Mouse (Mus musculus) neural tube, embryonic 13.5 days (tissue): ENCODE results near the gene Tmem165. TPM values are rescaled to one million over a fixed set of nuclear protein-coding genes. Genes with fewer than 3 reads are reported as not detected.

Source experiments
- ATAC-seq: fragments of 200-750 bp; cut with Nextera tagmentation; 2 replicates; pipeline ENCODE4 v1.8.0; 2017; ENCODE audit warnings: low read depth, mild to moderate bottlenecking, moderate TSS enrichment, moderate library complexity
- H3K27ac ChIP-seq: fragments of 300-500 bp; sonication (generic); replicated peaks from 2 replicates; pipeline ENCODE4 v1.5.1; 2015; ENCODE audit warnings: moderate library complexity, mild to moderate bottlenecking, inconsistent platforms
- H3K27me3 ChIP-seq: fragments of 300-500 bp; sonication (generic); 2 replicates; pipeline ENCODE4 v1.6.1; 2015; ENCODE audit warnings: mild to moderate bottlenecking, inconsistent platforms
- H3K36me3 ChIP-seq: fragments of 300-500 bp; sonication (generic); 2 replicates; pipeline ENCODE4 v1.6.1; 2015; ENCODE audit warnings: mild to moderate bottlenecking, inconsistent platforms
- H3K4me1 ChIP-seq: fragments of 300-500 bp; sonication (generic); replicated peaks from 2 replicates; pipeline ENCODE4 v1.6.1; 2015; ENCODE audit warnings: inconsistent platforms
- H3K4me2 ChIP-seq: fragments of 300-500 bp; sonication (generic); 2 replicates; pipeline ENCODE4 v1.6.1; 2015; ENCODE audit warnings: inconsistent platforms, mild to moderate bottlenecking, moderate library complexity
- H3K4me3 ChIP-seq: fragments of 300-500 bp; sonication (generic); 2 replicates; pipeline ENCODE4 v1.5.1; 2015; ENCODE audit warnings: mild to moderate bottlenecking, inconsistent platforms
- H3K9ac ChIP-seq: fragments of 300-500 bp; sonication (generic); 2 replicates; pipeline ENCODE4 v1.6.1; 2015; ENCODE audit warnings: moderate library complexity, mild to moderate bottlenecking, inconsistent platforms
- H3K9me3 ChIP-seq: fragments of 300-500 bp; sonication (generic); 2 replicates; pipeline ENCODE4 v1.6.1; 2016; ENCODE audit warnings: inconsistent platforms
- WGBS: fragments of 180-500 bp; shearing (Covaris S2); methylation state at CpG from one replicate; pipeline ENCODE4 v1.1.7; 2015; 5-methylcytosine and 5-hydroxymethylcytosine counted together
- polyA plus RNA-seq: library from polyadenylated mRNA; unstranded; fragments of >200 nt; fragmentation: Nextera tagmentation; extraction: Ambion mirVana; gene quantifications from 2 replicates; pipeline ENCODE4 v1.2.1, GENCODE M21; 2015

Gene Tmem165
- polyA plus RNA-seq, 1 experiment from 2014 or later, result 62.3 TPM

DNA sequence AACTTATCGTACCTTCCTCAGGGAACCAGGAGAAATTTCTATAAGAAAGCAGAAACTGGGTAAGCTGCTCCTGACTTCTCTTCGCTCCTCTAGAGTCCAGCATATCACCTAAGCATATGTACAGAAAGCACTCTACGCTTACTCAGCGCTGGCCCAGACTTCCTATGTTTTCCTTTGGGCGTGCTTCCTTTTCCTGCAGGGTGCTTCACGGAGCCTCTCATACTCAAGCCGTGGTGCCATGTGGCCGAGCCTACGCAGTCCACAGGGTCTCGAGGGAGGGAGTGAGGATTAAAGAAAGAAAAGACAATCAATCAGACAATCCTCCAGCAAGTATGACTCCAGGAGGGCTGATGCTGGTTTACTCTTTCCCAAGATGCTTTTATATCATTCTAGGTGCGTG lies 6.8 kb upstream of the Tmem165 start:
- Histone ChIP-seq H3K27me3 (no peaks in the 10 kb centered on the region), H3K9ac (no peak overlapping the region), H3K27ac (no peak overlapping the region), H3K4me1 (no peaks in the 10 kb centered on the region), H3K4me2 (no peak overlapping the region), H3K36me3 (no peaks in the 10 kb centered on the region), H3K4me3 (no peak overlapping the region), H3K9me3 (no peaks in the 10 kb centered on the region)
- no peak for ATAC-seq
- WGBS, result 66% methylated on average over 11 of the region's 11 CpGs

- Histone ChIP-seq H3K4me2 (no peak overlapping the region), H3K4me3 (no peak overlapping the region), H3K27ac (no peak overlapping the region), H3K27me3 (no peaks in the 10 kb centered on the region), H3K4me1 (no peaks in the 10 kb centered on the region), H3K36me3 (no peaks in the 10 kb centered on the region), H3K9ac (no peak overlapping the region), H3K9me3 (no peaks in the 10 kb centered on the region)
- 83% methylated on average over 7 of the region's 7 CpGs for WGBS
- no peak for ATAC-seq
Observed at GRCm38 (mm10) chr5:76177664-76178063, 6.0 kb upstream of the Tmem165 start.

DNA sequence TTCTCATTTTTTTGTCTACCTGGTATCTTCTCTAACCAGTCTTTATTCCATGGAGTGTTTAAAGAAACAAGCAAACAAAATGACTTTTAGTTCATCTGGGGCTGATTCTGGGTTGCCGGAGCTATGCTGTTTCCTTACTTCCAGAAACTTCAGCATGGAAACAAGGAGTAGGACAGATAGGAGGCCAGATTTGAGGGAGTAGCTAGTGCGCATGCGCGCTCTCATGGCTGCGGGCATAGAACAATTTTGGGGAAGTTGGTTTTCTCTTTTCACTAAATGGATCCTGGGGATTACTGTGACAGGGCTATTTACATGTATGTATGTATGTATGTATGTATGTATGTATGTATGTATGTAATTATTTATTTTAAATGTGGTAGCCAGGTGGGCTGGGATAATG lies 4.5 kb upstream of the Tmem165 start:
- H3K4me1 ChIP-seq, result 0 out of 2 replicates have a peak, but pooled peaks cover 8% of the 10 kb centered on the region
- no peak for ATAC-seq
- 94% methylated on average over 5 of the region's 5 CpGs for WGBS
- no peak overlapping the region for H3K9ac ChIP-seq
- no peaks in the 10 kb centered on the region for H3K9me3 ChIP-seq
- no peaks in the 10 kb centered on the region for H3K27me3 ChIP-seq
- no peak overlapping the region for H3K4me2 ChIP-seq
- no peaks in the 10 kb centered on the region for H3K36me3 ChIP-seq
- no peak overlapping the region for H3K27ac ChIP-seq
- no peak overlapping the region for H3K4me3 ChIP-seq

- ATAC-seq, result no peak
- no peak overlapping the region for H3K4me2 ChIP-seq
- H3K27me3 ChIP-seq, result no peaks in the 10 kb centered on the region
- H3K36me3 ChIP-seq, result no peaks in the 10 kb centered on the region
- no peak overlapping the region for H3K27ac ChIP-seq
- 84% methylated on average over 5 of the region's 5 CpGs for WGBS
- peaks cover 13% of the 10 kb centered on the region for H3K4me1 ChIP-seq
- no peak overlapping the region for H3K9ac ChIP-seq
- H3K9me3 ChIP-seq, result no peaks in the 10 kb centered on the region
- H3K4me3 ChIP-seq, result no peak overlapping the region
Observed at GRCm38 (mm10) chr5:76179791-76180190, 3.9 kb upstream of the Tmem165 start.

DNA sequence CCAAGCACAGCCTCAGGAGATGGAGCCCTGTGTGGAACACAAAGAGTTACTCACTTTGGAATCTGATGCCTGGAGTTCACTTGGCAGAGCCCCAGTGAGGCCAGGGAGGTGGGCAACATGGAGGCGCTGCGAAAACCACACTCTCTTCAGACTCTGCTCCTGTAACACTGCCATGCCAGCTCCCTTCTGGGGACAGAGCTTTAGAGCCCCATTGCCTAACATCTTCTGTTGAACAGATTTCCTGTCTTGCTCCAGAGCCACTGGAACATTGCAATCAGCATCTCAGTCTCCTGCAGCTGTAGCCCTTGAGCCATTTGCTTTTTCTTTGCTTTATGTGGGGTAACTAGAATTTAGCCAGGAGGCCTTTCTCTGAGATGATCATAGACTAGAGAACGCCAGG lies 1.4 kb upstream of the Tmem165 start:
- no peaks in the 10 kb centered on the region for H3K9me3 ChIP-seq
- H3K27ac ChIP-seq, result no peak overlapping the region
- peaks cover 32% of the 10 kb centered on the region for H3K4me1 ChIP-seq
- WGBS, result 65% methylated on average over 3 of the region's 3 CpGs
- H3K4me3 ChIP-seq, result no peak overlapping the region
- H3K36me3 ChIP-seq, result peaks cover 6% of the 10 kb centered on the region; the same call in 1 of the 2 replicates
- no peak for ATAC-seq
- H3K4me2 ChIP-seq, result no peak overlapping the region
- no peaks in the 10 kb centered on the region for H3K27me3 ChIP-seq
- H3K9ac ChIP-seq, result no peak overlapping the region

DNA sequence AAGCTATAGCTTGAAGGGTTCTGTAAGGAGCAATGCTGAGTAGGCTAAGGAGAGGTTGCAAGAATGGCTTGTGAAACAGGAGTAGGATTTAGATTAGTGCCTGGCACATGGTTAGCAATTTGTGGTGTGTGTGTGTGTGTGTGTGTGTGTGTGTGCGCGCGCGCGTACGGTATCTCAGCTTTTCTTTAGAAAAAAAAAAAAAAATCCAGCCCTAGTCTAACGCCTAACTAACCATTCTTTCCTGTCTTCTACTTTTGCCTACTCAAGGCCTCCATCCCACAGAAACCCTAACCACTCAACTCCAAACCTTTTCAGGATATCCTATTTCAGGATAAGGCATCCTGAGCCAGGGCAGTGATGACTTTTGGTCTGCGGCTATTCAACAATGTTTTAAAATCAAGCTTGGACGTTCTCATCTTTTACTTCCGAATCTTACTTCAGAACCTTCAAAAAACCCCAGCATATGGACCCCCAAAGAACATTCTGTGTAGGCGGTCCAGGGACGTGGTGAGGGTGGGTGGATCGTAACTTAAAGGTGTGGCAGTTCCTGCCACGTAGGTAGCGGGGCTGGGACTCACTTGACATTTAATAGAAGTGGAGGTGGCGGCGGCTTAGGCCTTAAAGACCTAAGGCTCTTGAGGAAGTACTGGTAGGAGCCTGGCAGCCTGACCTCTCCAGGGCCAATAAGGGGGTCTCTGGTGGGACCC lies 484 bp upstream of the Tmem165 start:
- Histone ChIP-seq H3K4me3 (peak overlapping the region; percentile 96), H3K9ac (peak overlapping the region; percentile 98), H3K9me3 (no peaks in the 10 kb centered on the region), H3K36me3 (peaks cover 6% of the 10 kb centered on the region; the same call in 1 of the 2 replicates), H3K4me1 (peaks cover 38% of the 10 kb centered on the region), H3K27me3 (no peaks in the 10 kb centered on the region), H3K27ac (peak overlapping the region; percentile 94; the same call in 1 of the 2 replicates), H3K4me2 (peak overlapping the region; percentile 79)
- ATAC-seq, result no peak
- WGBS, result 37% methylated on average over 17 of the region's 17 CpGs

DNA sequence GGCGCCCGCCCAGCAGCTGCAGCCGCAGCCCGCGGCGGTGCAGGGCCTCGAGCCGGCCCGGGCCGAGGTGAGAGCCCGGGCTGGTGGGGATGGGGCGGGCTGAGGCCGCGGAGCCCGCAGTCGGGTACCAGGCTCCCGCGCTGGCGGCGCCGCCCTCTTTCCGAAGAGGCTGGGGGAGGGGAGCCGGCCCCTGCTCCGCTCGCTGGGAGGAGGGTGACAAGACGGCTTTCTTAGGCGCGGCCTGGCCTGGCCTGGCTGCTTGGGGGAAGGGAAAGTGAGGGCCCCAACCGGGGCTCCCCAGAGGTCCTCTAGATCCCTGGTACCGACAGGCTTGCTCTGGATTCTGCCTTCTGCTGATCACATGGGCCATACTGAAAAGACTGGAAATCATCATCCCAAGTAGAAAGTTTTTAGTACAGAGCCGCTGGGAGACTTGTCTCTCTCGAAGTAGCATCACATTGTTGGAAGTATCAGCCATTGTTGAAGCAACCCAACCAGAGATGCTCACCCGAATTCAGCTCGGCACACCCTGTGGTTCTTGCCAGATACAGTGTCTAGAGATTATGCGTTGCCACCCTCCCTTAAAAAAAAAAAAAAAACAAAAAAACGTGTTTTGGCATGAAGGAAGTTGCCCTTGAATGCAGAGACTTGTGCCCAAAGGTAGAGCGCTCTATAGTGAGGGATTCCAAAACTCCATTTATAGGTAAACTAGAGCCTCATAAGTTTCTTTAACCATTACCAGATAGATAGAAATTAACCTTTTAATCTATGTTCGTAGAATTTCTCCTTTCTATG lies 803 bp downstream of the Tmem165 start:
- Histone ChIP-seq H3K4me3 (peak overlapping the region; percentile 96), H3K27me3 (no peaks in the 10 kb centered on the region), H3K27ac (peak overlapping the region; percentile 94), H3K9me3 (no peaks in the 10 kb centered on the region), H3K36me3 (peaks cover 6% of the 10 kb centered on the region; the same call in 1 of the 2 replicates), H3K4me1 (peaks cover 45% of the 10 kb centered on the region), H3K4me2 (peak overlapping the region; percentile 79), H3K9ac (peak overlapping the region; percentile 98)
- 4% methylated on average over 34 of the region's 38 CpGs for WGBS
- peak; percentile 93 for ATAC-seq

DNA sequence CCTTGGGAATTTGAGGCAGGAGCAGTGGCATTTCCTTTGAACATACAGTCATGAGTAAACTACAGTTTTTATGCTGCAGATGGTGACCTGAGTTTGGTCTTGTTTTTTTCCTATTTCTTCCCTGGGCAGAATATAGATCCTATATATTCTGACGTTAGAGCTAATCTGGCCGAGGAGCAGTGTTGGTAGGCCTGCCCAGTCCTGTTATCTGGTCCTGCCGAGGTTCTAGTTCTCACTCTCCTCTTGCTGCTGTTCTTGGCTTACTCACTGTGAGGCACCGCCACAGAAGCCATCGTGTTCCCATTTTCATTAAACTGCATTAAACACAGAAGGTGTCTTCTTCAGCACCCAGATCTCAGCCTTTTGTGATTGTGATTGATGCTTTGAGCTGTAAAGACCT lies 4.2 kb downstream of the Tmem165 start:
- WGBS, result 83% methylated on average over 5 of the region's 5 CpGs
- Histone ChIP-seq H3K9ac (no peak overlapping the region), H3K4me1 (peaks cover 58% of the 10 kb centered on the region), H3K9me3 (no peaks in the 10 kb centered on the region), H3K27me3 (no peaks in the 10 kb centered on the region), H3K4me3 (no peak overlapping the region), H3K36me3 (peaks cover 6% of the 10 kb centered on the region; the same call in 1 of the 2 replicates), H3K4me2 (no peak overlapping the region), H3K27ac (no peak overlapping the region)
- ATAC-seq, result no peak

GRCm38 (mm10) chr5:76190609-76191008 lies 6.9 kb downstream of the Tmem165 start:
- peaks cover 39% of the 10 kb centered on the region for H3K4me1 ChIP-seq

GRCm38 (mm10) chr5:76193075-76193474 lies 9.4 kb downstream of the Tmem165 start:
- no peaks in the 10 kb centered on the region for H3K9me3 ChIP-seq
- no peak overlapping the region for H3K27ac ChIP-seq
- H3K4me1 ChIP-seq, result peaks cover 22% of the 10 kb centered on the region
- no peak for ATAC-seq
- H3K27me3 ChIP-seq, result no peaks in the 10 kb centered on the region
- peaks cover 7% of the 10 kb centered on the region for H3K36me3 ChIP-seq
- no peak overlapping the region for H3K9ac ChIP-seq
- H3K4me3 ChIP-seq, result no peak overlapping the region
- H3K4me2 ChIP-seq, result no peak overlapping the region

More at GRCm38 (mm10) chr5:76190609-76191008, 6.9 kb downstream of the Tmem165 start:
- H3K27ac ChIP-seq, result no peak overlapping the region
- H3K27me3 ChIP-seq, result no peaks in the 10 kb centered on the region
- no peaks in the 10 kb centered on the region for H3K9me3 ChIP-seq
- WGBS, result 86% methylated on average over 4 of the region's 4 CpGs
- H3K9ac ChIP-seq, result no peak overlapping the region
- no peak for ATAC-seq
- no peak overlapping the region for H3K4me2 ChIP-seq
- H3K4me3 ChIP-seq, result no peak overlapping the region
- peaks cover 12% of the 10 kb centered on the region for H3K36me3 ChIP-seq

DNA sequence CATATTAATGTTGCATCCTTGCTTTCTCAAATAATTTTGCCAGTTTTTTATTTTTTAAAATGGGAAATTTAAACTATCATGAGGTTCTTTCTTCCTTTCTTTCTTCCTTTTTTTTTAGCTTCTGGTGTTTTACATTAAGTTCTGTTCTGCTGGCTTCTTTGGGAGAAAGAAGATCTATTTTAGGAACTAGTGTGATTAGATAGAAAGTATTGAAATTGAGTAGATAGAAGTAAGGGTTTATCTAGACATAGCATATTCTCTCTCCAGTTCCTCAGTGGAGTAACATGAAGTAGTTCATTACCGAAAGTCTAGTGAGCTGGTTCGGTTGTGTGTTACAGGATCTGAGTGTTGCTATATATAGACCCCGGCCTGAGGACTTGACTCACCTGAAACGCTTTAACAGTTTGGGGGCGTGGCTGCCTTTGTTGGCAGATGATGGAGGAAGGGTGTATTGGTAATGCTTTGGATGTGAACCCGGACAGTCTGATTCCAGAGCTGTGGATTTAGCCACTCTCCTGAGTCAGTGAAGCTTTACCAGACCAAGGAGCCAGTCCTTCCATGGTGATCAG lies 10.8 kb downstream of the Tmem165 start:
- Histone ChIP-seq H3K27ac (no peak overlapping the region), H3K36me3 (peaks cover 10% of the 10 kb centered on the region), H3K4me3 (no peak overlapping the region), H3K9ac (no peak overlapping the region), H3K4me1 (peaks cover 15% of the 10 kb centered on the region), H3K27me3 (no peaks in the 10 kb centered on the region), H3K9me3 (no peaks in the 10 kb centered on the region), H3K4me2 (no peak overlapping the region)
- ATAC-seq, result no peak
- 93% methylated on average over 6 of the region's 6 CpGs for WGBS

GRCm38 (mm10) chr5:76199346-76199745 lies 15.7 kb downstream of the Tmem165 start:
- no peak for ATAC-seq
- H3K27ac ChIP-seq, result no peak overlapping the region
- H3K4me3 ChIP-seq, result no peak overlapping the region
- H3K9me3 ChIP-seq, result no peaks in the 10 kb centered on the region
- no peaks in the 10 kb centered on the region for H3K27me3 ChIP-seq
- no peaks in the 10 kb centered on the region for H3K4me1 ChIP-seq
- 90% methylated on average over 13 of the region's 13 CpGs for WGBS
- H3K9ac ChIP-seq, result no peak overlapping the region
- H3K36me3 ChIP-seq, result peaks cover 46% of the 10 kb centered on the region
- H3K4me2 ChIP-seq, result no peak overlapping the region
